Mouse (Mus musculus) embryonic facial prominence, embryonic 14.5 days (tissue): ENCODE results near the gene Entpd2. TPM values are rescaled to one million over a fixed set of nuclear protein-coding genes. Genes with fewer than 3 reads are reported as not detected.

ENCODE experiments used
- ATAC-seq: fragments of 200-750 bp; cut with Nextera tagmentation; 2 replicates; pipeline ENCODE4 v1.8.0; 2017; ENCODE audit warnings: low read depth, moderate number of reproducible peaks, moderate TSS enrichment
- DNase-seq: peaks from one replicate; pipeline ENCODE4 v3.0.0-alpha.2; 2015; ENCODE audit warnings: low spot score
- H3K27ac ChIP-seq: fragments of 300-500 bp; sonication (generic); replicated peaks from 2 replicates; pipeline ENCODE4 v1.5.1; 2014; ENCODE audit warnings: low read depth, mild to moderate bottlenecking, low read length, moderate library complexity
- H3K27me3 ChIP-seq: fragments of 300-500 bp; sonication (generic); replicated peaks from 2 replicates; pipeline ENCODE4 v1.6.1; 2014; ENCODE audit warnings: low read length; ENCODE audit not compliant: control insufficient read depth, insufficient read depth
- H3K36me3 ChIP-seq: fragments of 300-500 bp; sonication (generic); 2 replicates; pipeline ENCODE4 v1.6.1; 2014; ENCODE audit warnings: low read length, mixed read lengths; ENCODE audit not compliant: control insufficient read depth, insufficient read depth
- H3K4me1 ChIP-seq: fragments of 300-500 bp; sonication (generic); 2 replicates; pipeline ENCODE4 v1.6.1; 2014; ENCODE audit warnings: antibody characterized with exemption, low read length; ENCODE audit not compliant: control insufficient read depth, insufficient read depth
- H3K4me2 ChIP-seq: fragments of 300-500 bp; sonication (generic); 2 replicates; pipeline ENCODE4 v1.6.1; 2014; ENCODE audit warnings: low read depth, mild to moderate bottlenecking, low read length, moderate library complexity, mixed read lengths
- H3K4me3 ChIP-seq: fragments of 300-500 bp; sonication (generic); 2 replicates; pipeline ENCODE4 v1.5.1; 2014; ENCODE audit warnings: low read depth, mild to moderate bottlenecking, low read length
- H3K9ac ChIP-seq: fragments of 300-500 bp; sonication (generic); 2 replicates; pipeline ENCODE4 v1.6.1; 2014; ENCODE audit warnings: low read depth, mild to moderate bottlenecking, low read length, moderate library complexity, mixed read lengths
- H3K9me3 ChIP-seq: fragments of 300-500 bp; sonication (generic); 2 replicates; pipeline ENCODE4 v1.6.1; 2016; ENCODE audit warnings: low read length; ENCODE audit not compliant: control insufficient read depth
- WGBS: fragments of 180-500 bp; shearing (Covaris S2); extraction: QIAGEN DNeasy Blood & Tissue Kit; methylation state at CpG from one replicate; pipeline ENCODE4 v1.1.7; 2014; 5-methylcytosine and 5-hydroxymethylcytosine counted together
- polyA plus RNA-seq: library from polyadenylated mRNA; unstranded; fragments of >200 nt; fragmentation: Nextera tagmentation; extraction: Ambion mirVana; gene quantifications from 2 replicates; pipeline ENCODE4 v1.2.1, GENCODE M21; 2014

Entpd2 gene
- polyA plus RNA-seq, 1 experiment from 2014 or later, result 12.9 TPM

DNA sequence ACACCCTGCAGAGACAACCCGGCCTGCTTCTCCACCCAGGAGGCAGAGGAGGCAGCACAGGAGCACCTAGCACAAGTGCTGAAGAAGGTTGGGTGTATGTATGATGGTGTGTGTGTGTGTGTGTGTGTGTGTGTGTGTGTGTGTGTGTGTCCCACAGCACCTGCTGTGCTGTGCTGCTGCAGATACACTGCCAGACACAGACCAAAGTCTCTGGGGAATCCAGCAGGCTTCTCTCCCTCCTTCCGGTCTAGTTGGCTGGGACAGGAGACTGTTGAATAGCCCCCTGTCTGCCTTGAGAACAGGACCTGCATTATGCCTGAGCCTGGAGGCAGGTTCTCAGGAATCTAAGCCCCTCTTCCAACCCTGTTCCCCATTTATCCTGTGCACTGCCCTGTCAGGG, 22.2 kb upstream of the Entpd2 start:
- peak; percentile 14 for DNase-seq

GRCm38 (mm10) chr2:25376589-25376988, 19.1 kb upstream of the Entpd2 start:
- WGBS, result 61% methylated on average over 4 of the region's 4 CpGs
- Histone ChIP-seq H3K27ac (no peak overlapping the region), H3K36me3 (peaks cover 34% of the 10 kb centered on the region; the same call in 1 of the 2 replicates), H3K9me3 (no peaks in the 10 kb centered on the region), H3K4me3 (no peak overlapping the region), H3K4me1 (peaks cover 14% of the 10 kb centered on the region), H3K4me2 (no peak overlapping the region), H3K9ac (no peak overlapping the region), H3K27me3 (no peaks in the 10 kb centered on the region)
- peak; percentile 47 for DNase-seq
- ATAC-seq, result no peak

More for the DNA sequence above, 22.2 kb upstream of the Entpd2 start:
- peak overlapping the region; percentile 72 for H3K9ac ChIP-seq
- 32% methylated on average over 2 of the region's 2 CpGs for WGBS
- H3K9me3 ChIP-seq, result no peaks in the 10 kb centered on the region
- no peak overlapping the region for H3K27ac ChIP-seq
- H3K4me3 ChIP-seq, result peak overlapping the region; percentile 72
- H3K4me1 ChIP-seq, result peaks cover 14% of the 10 kb centered on the region
- peaks cover 34% of the 10 kb centered on the region; the same call in 1 of the 2 replicates for H3K36me3 ChIP-seq
- H3K4me2 ChIP-seq, result peak overlapping the region; percentile 97
- ATAC-seq, result no peak
- no peaks in the 10 kb centered on the region for H3K27me3 ChIP-seq

- no peak for DNase-seq
- H3K27me3 ChIP-seq, result peaks cover 3% of the 10 kb centered on the region; the same call in 1 of the 2 replicates
- H3K36me3 ChIP-seq, result no peaks in the 10 kb centered on the region
- no peaks in the 10 kb centered on the region for H3K4me1 ChIP-seq
- no peaks in the 10 kb centered on the region for H3K9me3 ChIP-seq
- 81% methylated on average over 5 of the region's 5 CpGs for WGBS
- no peak overlapping the region for H3K27ac ChIP-seq
- no peak for ATAC-seq
- no peak overlapping the region for H3K4me2 ChIP-seq
- H3K9ac ChIP-seq, result no peak overlapping the region
- H3K4me3 ChIP-seq, result no peak overlapping the region
Measured at GRCm38 (mm10) chr2:25384492-25384891, 11.2 kb upstream of the Entpd2 start.

DNA sequence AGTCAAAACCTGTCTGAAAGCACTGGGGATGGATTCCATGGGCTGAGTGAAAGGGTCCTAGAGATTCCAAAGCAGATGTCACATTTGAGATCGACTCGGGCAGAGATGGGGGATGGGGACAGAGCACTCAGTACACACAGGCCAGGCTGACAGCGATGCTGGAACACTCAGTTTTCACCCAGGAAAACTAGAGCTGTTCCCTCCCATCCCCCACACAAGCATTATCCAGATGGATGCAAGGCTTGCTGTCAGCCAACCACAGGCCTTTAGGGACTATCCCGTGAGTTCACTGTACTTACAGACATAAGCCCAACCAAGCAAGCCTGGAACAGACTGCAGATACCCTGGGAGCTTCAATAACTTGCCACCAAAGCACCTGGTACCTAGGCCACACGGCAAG, 4.4 kb upstream of the Entpd2 start:
- H3K9me3 ChIP-seq, result no peaks in the 10 kb centered on the region
- H3K9ac ChIP-seq, result no peak overlapping the region
- H3K4me2 ChIP-seq, result no peak overlapping the region
- ATAC-seq, result peak; percentile 35; the same call in 1 of the 2 replicates
- H3K27ac ChIP-seq, result no peak overlapping the region
- WGBS, result 49% methylated on average over 5 of the region's 5 CpGs
- H3K36me3 ChIP-seq, result no peaks in the 10 kb centered on the region
- peaks cover 22% of the 10 kb centered on the region for H3K27me3 ChIP-seq
- H3K4me1 ChIP-seq, result 0 out of 2 replicates have a peak, but pooled peaks cover 4% of the 10 kb centered on the region
- DNase-seq, result peak; percentile 32
- no peak overlapping the region for H3K4me3 ChIP-seq

- Histone ChIP-seq H3K27me3 (peaks cover 54% of the 10 kb centered on the region), H3K4me3 (no peak overlapping the region), H3K27ac (no peak overlapping the region), H3K4me1 (0 out of 2 replicates have a peak, but pooled peaks cover 4% of the 10 kb centered on the region), H3K4me2 (no peak overlapping the region), H3K36me3 (no peaks in the 10 kb centered on the region), H3K9ac (0 out of 2 replicates have a peak overlapping the region, but pooled peaks have one; percentile 21), H3K9me3 (no peaks in the 10 kb centered on the region)
- peak; percentile 23; the same call in 1 of the 2 replicates for ATAC-seq
- WGBS, result 35% methylated on average over 3 of the region's 3 CpGs
- DNase-seq, result peak; percentile 29
Measured at GRCm38 (mm10) chr2:25394281-25395221, 1.1 kb upstream of the Entpd2 start.

DNA sequence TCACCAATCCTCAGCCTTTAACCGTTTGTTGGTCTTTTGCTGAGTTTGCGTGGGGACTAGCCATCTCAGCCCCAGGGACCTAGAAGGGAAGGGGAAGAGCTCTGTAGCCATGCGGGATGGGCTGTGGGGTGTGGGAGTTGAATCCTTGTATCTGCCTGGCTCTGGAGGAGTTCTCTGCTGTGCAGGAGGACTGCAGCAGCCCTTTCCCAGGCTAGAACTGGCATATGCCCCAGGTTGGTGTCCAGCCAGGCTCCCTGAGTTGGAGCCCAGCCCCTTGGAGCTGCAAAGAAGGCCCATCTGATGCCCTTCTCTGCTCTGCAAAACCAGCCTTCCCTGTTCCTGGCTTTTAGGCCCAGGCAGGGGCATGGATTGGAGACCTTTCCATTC, 916 bp downstream of the Entpd2 start:
- H3K36me3 ChIP-seq, result no peaks in the 10 kb centered on the region

DNA sequence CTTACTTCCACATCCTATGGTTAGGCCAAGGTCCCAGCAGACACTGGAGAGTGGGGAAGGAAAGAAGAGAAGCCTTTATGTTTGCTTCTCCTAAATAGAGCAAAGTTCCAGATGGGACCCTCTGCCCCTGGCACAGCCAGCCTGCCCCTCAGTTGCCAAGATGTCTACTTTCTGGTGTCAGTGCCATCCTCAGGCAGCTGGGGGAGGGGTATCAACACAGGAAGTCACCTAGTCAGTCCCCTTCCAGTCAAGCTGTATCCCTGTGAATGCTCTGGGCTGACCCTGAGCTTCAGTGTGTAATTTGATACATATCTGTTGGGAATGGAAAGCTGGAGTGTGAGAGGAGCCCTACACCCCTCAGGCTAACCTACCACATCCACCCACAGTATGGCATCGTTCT, 1.3 kb downstream of the Entpd2 start:
- no peak overlapping the region for H3K4me2 ChIP-seq
- H3K36me3 ChIP-seq, result no peaks in the 10 kb centered on the region
- ATAC-seq (no peak), DNase-seq (no peak)
- WGBS, result 43% methylated on average over 1 of the region's 1 CpGs
- peaks cover 79% of the 10 kb centered on the region for H3K27me3 ChIP-seq
- H3K9ac ChIP-seq, result no peak overlapping the region
- H3K9me3 ChIP-seq, result no peaks in the 10 kb centered on the region
- H3K4me3 ChIP-seq, result no peak overlapping the region
- no peak overlapping the region for H3K27ac ChIP-seq
- H3K4me1 ChIP-seq, result 0 out of 2 replicates have a peak, but pooled peaks cover 4% of the 10 kb centered on the region

More for the DNA sequence above, 916 bp downstream of the Entpd2 start:
- peak overlapping the region; percentile 72; the same call in 1 of the 2 replicates for H3K4me2 ChIP-seq
- ATAC-seq, result no peak
- peaks cover 75% of the 10 kb centered on the region for H3K27me3 ChIP-seq
- WGBS, result 45% methylated on average over 3 of the region's 3 CpGs
- H3K9me3 ChIP-seq, result no peaks in the 10 kb centered on the region
- no peak overlapping the region for H3K4me3 ChIP-seq
- H3K27ac ChIP-seq, result no peak overlapping the region
- H3K4me1 ChIP-seq, result 0 out of 2 replicates have a peak, but pooled peaks cover 4% of the 10 kb centered on the region
- no peak overlapping the region for H3K9ac ChIP-seq
- DNase-seq, result no peak

GRCm38 (mm10) chr2:25398065-25398464, 2.4 kb downstream of the Entpd2 start:
- no peaks in the 10 kb centered on the region for H3K36me3 ChIP-seq
- no peak overlapping the region for H3K27ac ChIP-seq
- peaks cover 89% of the 10 kb centered on the region for H3K27me3 ChIP-seq
- H3K4me3 ChIP-seq, result no peak overlapping the region
- no peaks in the 10 kb centered on the region for H3K9me3 ChIP-seq
- H3K9ac ChIP-seq, result no peak overlapping the region
- ATAC-seq, result no peak
- 92% methylated on average over 7 of the region's 7 CpGs for WGBS
- 0 out of 2 replicates have a peak, but pooled peaks cover 4% of the 10 kb centered on the region for H3K4me1 ChIP-seq
- no peak for DNase-seq
- H3K4me2 ChIP-seq, result no peak overlapping the region
